Comparison of ENCODE assay signal across 9 mouse cellular contexts in genomic region chr8:94983146-94983545, GRCm38 (mm10). TPM values are rescaled to one million over a fixed set of nuclear protein-coding genes. Genes with fewer than 3 reads are reported as not detected.
DNase-seq lines count a peak whose midpoint lies in the region; ATAC-seq lines count a peak whose summit lies in the region.
"Had no signal": no experiment of that assay in that cellular context is flagged by ENCODE, and none has a peak within 500 bp of the region (broad histone marks: within the 10 kb centered on the region; RNA-seq: fewer than 3 reads in every experiment).

No protein-coding gene starts in this region.

- intact Hi-C loops in gastrocnemius, postnatal 14 days (cut with DNase I; ENCODE audit: low total_unique reads) = no loop called here

- no peak overlapping the region for H3K9ac ChIP-seq in hindbrain, embryonic 12.5 days
- peak overlapping the region; percentile 70; the same call in 1 of the 2 replicates for H3K9ac ChIP-seq in liver, embryonic 15.5 days

- peaks cover 27% of the 10 kb centered on the region for H3K27me3 ChIP-seq in hindbrain, embryonic 10.5 days (ENCODE audit: insufficient read depth, poor library complexity, severe bottlenecking)
- H3K27me3 ChIP-seq in hindbrain, embryonic 12.5 days = no peaks in the 10 kb centered on the region
- peaks cover 4% of the 10 kb centered on the region for H3K27me3 ChIP-seq in liver, embryonic 15.5 days

- DNase-seq in hindbrain, embryonic 10.5 days (ENCODE audit: low spot score) = no peak
- peak; percentile 59 for DNase-seq in ES-CJ7 (ENCODE audit: low read depth, low spot score)
- DNase-seq in fat pad, adult 2 months (ENCODE audit: extremely low read depth, low read depth, low spot score) = peak; percentile 74
- DNase-seq in gastrocnemius, postnatal 14 days = no peak
- no peak for DNase-seq in embryo, embryonic 10.5 days (ENCODE audit: low spot score)
- DNase-seq in left cerebral cortex, adult 18-20 months (ENCODE audit: low spot score in 2 of 2) = no peak

- H3K9me3 ChIP-seq in hindbrain, embryonic 10.5 days = no peaks in the 10 kb centered on the region
- no peaks in the 10 kb centered on the region for H3K9me3 ChIP-seq in hindbrain, embryonic 12.5 days (replicated peaks)
- no peaks in the 10 kb centered on the region for H3K9me3 ChIP-seq in liver, embryonic 15.5 days (replicated peaks)

- peak overlapping the region; percentile 79 for H3K27ac ChIP-seq in hindbrain, embryonic 10.5 days
- no peak overlapping the region for H3K27ac ChIP-seq in hindbrain, embryonic 12.5 days
- peak overlapping the region; percentile 94 for H3K27ac ChIP-seq in liver, embryonic 15.5 days (replicated peaks)

- no peak overlapping the region for H3K4me2 ChIP-seq in hindbrain, embryonic 12.5 days (replicated peaks)
- H3K4me2 ChIP-seq in liver, embryonic 15.5 days = peak overlapping the region; percentile 92

- H3K4me1 ChIP-seq in hindbrain, embryonic 10.5 days (replicated peaks) = peaks cover 85% of the 10 kb centered on the region
- peaks cover 64% of the 10 kb centered on the region for H3K4me1 ChIP-seq in hindbrain, embryonic 12.5 days
- peaks cover 98% of the 10 kb centered on the region for H3K4me1 ChIP-seq in liver, embryonic 15.5 days (replicated peaks)

- no peak overlapping the region for H3K4me3 ChIP-seq in hindbrain, embryonic 10.5 days
- H3K4me3 ChIP-seq in hindbrain, embryonic 12.5 days = no peak overlapping the region
- peak overlapping the region; percentile 70; the same call in 1 of the 2 replicates for H3K4me3 ChIP-seq in liver, embryonic 15.5 days (replicated peaks)

- 23% methylated on average over 5 of the region's 5 CpGs for WGBS in hindbrain, embryonic 10.5 days
- WGBS in hindbrain, embryonic 12.5 days = 14% methylated on average over 5 of the region's 5 CpGs
- WGBS in liver, embryonic 15.5 days (ENCODE audit: insufficient replicate concordance) = 14% methylated on average over 5 of the region's 5 CpGs

- no peak for ATAC-seq in hindbrain, embryonic 12.5 days (ENCODE audit: low FRiP score)
- peak; percentile 8; the same call in 1 of the 2 replicates for ATAC-seq in liver, embryonic 15.5 days (ENCODE audit: insufficient read depth)
- ATAC-seq: CD4-positive, CD25-positive, alpha-beta regulatory T cell, adult 4 months had no signal

- H3K36me3 ChIP-seq in hindbrain, embryonic 10.5 days = no peaks in the 10 kb centered on the region
- H3K36me3 ChIP-seq in hindbrain, embryonic 12.5 days = no peaks in the 10 kb centered on the region
- peaks cover 3% of the 10 kb centered on the region; the same call in 1 of the 2 replicates for H3K36me3 ChIP-seq in liver, embryonic 15.5 days (replicated peaks)

RNA-seq across cellular contexts. Expression of gene Adgrg1, which starts 8.6 kb away (rescaled TPM):
- polyA plus RNA-seq in hindbrain, embryonic 10.5 days (2016; fragmentation: Nextera tagmentation; extraction: Ambion mirVana) = 101 and 186 TPM in 2 replicates
- polyA plus RNA-seq in hindbrain, embryonic 12.5 days (2016; fragmentation: Nextera tagmentation; extraction: Ambion mirVana) = 187 and 194 TPM in 2 replicates
- 45.2 and 46.1 TPM in 2 replicates for polyA plus RNA-seq in liver, embryonic 15.5 days (2015; fragmentation: Nextera tagmentation; extraction: Ambion mirVana)
- 10 to 100 TPM; 21.4 to 38.2 TPM for total RNA-seq in gastrocnemius, postnatal 14 days (2021)
- 10 to 100 TPM; 81.2 to 81.3 TPM for total RNA-seq in left cerebral cortex, adult 18-20 months (2021)

RNA-seq across cellular contexts. Expression of gene Adgrg3, which starts 34.3 kb away (rescaled TPM):
- polyA plus RNA-seq in hindbrain, embryonic 10.5 days (2016; fragmentation: Nextera tagmentation; extraction: Ambion mirVana) = 3.2 and 3.5 TPM in 2 replicates
- 1.9 TPM in 2 replicates for polyA plus RNA-seq in hindbrain, embryonic 12.5 days (2016; fragmentation: Nextera tagmentation; extraction: Ambion mirVana)
- polyA plus RNA-seq in liver, embryonic 15.5 days (2015; fragmentation: Nextera tagmentation; extraction: Ambion mirVana) = 8.3 and 9.3 TPM in 2 replicates
- total RNA-seq in gastrocnemius, postnatal 14 days (2021) = under 1 TPM; 0.33 TPM
- total RNA-seq in left cerebral cortex, adult 18-20 months (2021) = under 1 TPM; 0.30 to 0.87 TPM

RNA-seq across cellular contexts. Expression of gene Adgrg5, which starts 59.7 kb away (rescaled TPM):
- 0.22 and 0.68 TPM in 2 replicates for polyA plus RNA-seq in hindbrain, embryonic 10.5 days (2016; fragmentation: Nextera tagmentation; extraction: Ambion mirVana)
- 0.12 TPM in 1 of 2 replicates, not detected in the other for polyA plus RNA-seq in hindbrain, embryonic 12.5 days (2016; fragmentation: Nextera tagmentation; extraction: Ambion mirVana)
- polyA plus RNA-seq in liver, embryonic 15.5 days (2015; fragmentation: Nextera tagmentation; extraction: Ambion mirVana) = 0.25 TPM in 2 replicates
- total RNA-seq in gastrocnemius, postnatal 14 days (2021) = not detected
- total RNA-seq in left cerebral cortex, adult 18-20 months (2021) = not detected

Comparison
In these comparisons a context has a peak if more than half of its experiments do, and no peak if none do; other contexts are left out.
1. DNase-seq: peak in ES-CJ7 (single experiment) and fat pad, adult 2 months (single experiment); none in hindbrain, embryonic 10.5 days (single experiment), gastrocnemius, postnatal 14 days (single experiment), embryo, embryonic 10.5 days (single experiment) and left cerebral cortex, adult 18-20 months (0 of 2).